Mouse (Mus musculus): ENCODE data around the gene Pzp. TPM values are rescaled to one million over a fixed set of nuclear protein-coding genes. Genes with fewer than 3 reads are reported as not detected.

Pzp gene
- polyA plus RNA-seq (2015; fragmentation: Nextera tagmentation; extraction: Ambion mirVana), result 2.2 and 4.8 TPM in 2 replicates

DNA sequence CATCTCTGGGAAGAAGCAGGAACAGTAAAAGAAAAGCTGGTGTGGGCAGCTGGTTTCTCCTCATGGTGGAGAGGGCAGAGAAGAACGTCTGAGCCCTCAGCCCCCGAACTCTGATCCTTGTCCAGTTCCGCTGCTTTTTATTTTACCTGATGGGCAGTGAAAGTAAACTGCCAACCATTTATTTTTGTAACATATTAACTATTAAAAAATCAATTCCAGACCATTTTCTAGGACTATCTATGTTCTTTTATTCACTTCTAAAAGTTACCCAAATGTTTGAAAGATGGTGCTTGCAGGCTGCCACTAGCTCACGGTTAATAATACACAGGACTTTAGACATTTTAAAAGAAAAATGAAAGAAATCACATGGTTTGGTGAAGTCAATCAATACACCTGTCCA, at the start of gene Pzp:
Gene Pzp, minus strand, starts transcription at position 120 of the 400 bp plus-strand sequence.
- H3K27ac ChIP-seq (ENCODE audit: low read length), result no peak within 1 kb of the TSS
- H3K4me2 ChIP-seq (ENCODE audit: low read depth, low read length), result no peak within 1 kb of the TSS
- no peaks in the 10 kb centered on the region for H3K36me3 ChIP-seq (ENCODE audit: control insufficient read depth, insufficient read depth, low read length)
- no peak within 1 kb of the TSS for H3K9ac ChIP-seq (ENCODE audit: low read depth, low read length)
- H3K9me3 ChIP-seq (ENCODE audit: control insufficient read depth, low read length), result peaks cover 4% of the 10 kb centered on the region
- H3K27me3 ChIP-seq (replicated peaks; ENCODE audit: control insufficient read depth, insufficient read depth, low read length), result no peaks in the 10 kb centered on the region
- no peak for ATAC-seq
- no peak within 1 kb of the TSS for H3K4me3 ChIP-seq (ENCODE audit: low read length)
- H3K4me1 ChIP-seq (ENCODE audit: control insufficient read depth, insufficient read depth, low read length), result peaks cover 2% of the 10 kb centered on the region; the same call in 1 of the 2 replicates
- 78% methylated on average over 4 of the region's 4 CpGs for WGBS

DNA sequence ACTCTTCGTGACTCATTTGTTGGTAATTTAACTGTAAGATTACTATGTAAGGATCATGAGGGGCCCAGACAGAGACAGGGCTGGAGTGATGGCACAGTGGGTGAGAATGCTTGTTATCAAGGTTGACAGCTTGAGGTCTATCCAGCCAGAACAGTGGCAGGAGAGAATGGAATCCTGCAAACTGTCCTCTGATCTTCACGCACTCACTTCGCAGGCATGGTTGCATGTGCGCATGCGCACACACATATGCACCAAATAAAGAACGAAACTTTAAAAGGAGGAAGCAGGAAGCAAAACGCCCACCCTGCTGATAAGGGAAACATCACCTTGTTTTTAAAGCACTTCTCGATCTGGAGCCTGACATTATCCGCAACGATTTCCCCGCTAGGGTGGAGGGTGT, 40.1 kb upstream of the Pzp start:
- Histone ChIP-seq H3K4me3 (ENCODE audit: low read length) (no peak overlapping the region), H3K36me3 (ENCODE audit: control insufficient read depth, insufficient read depth, low read length) (no peaks in the 10 kb centered on the region), H3K9me3 (ENCODE audit: control insufficient read depth, low read length) (no peaks in the 10 kb centered on the region), H3K27me3 (replicated peaks; ENCODE audit: control insufficient read depth, insufficient read depth, low read length) (no peaks in the 10 kb centered on the region), H3K4me2 (ENCODE audit: low read depth, low read length) (no peak overlapping the region), H3K27ac (ENCODE audit: low read length) (no peak overlapping the region), H3K4me1 (ENCODE audit: control insufficient read depth, insufficient read depth, low read length) (no peaks in the 10 kb centered on the region), H3K9ac (ENCODE audit: low read depth, low read length) (no peak overlapping the region)
- no peak for ATAC-seq
- WGBS, result 92% methylated on average over 11 of the region's 11 CpGs

DNA sequence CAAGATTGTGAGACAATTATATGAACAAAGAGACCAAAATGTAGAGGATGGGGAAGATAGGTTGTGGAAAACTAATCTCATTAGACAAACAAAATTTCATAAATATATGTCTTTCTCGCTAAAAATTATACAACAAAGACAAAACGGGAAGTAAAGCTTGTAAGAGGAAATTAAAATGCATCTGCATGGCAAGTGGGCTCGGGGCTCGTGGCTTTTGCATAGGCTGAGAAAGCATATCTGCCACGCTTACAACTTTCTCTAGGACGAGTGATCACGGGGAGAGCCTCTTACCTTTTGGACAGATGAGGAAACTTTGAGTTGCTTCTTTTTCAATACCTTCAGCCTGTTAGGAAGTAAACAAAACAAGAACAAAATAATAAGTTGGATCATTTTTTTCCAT, 27.5 kb upstream of the Pzp start:
- no peak for ATAC-seq
- no peaks in the 10 kb centered on the region for H3K27me3 ChIP-seq (replicated peaks; ENCODE audit: control insufficient read depth, insufficient read depth, low read length)
- no peak overlapping the region for H3K9ac ChIP-seq (ENCODE audit: low read depth, low read length)
- no peak overlapping the region for H3K27ac ChIP-seq (ENCODE audit: low read length)
- no peak overlapping the region for H3K4me2 ChIP-seq (ENCODE audit: low read depth, low read length)
- H3K36me3 ChIP-seq (ENCODE audit: control insufficient read depth, insufficient read depth, low read length), result no peaks in the 10 kb centered on the region
- H3K4me3 ChIP-seq (ENCODE audit: low read length), result no peak overlapping the region
- H3K9me3 ChIP-seq (ENCODE audit: control insufficient read depth, low read length), result no peaks in the 10 kb centered on the region
- H3K4me1 ChIP-seq (ENCODE audit: control insufficient read depth, insufficient read depth, low read length), result peaks cover 5% of the 10 kb centered on the region; the same call in 1 of the 2 replicates
- 89% methylated on average over 7 of the region's 7 CpGs for WGBS

DNA sequence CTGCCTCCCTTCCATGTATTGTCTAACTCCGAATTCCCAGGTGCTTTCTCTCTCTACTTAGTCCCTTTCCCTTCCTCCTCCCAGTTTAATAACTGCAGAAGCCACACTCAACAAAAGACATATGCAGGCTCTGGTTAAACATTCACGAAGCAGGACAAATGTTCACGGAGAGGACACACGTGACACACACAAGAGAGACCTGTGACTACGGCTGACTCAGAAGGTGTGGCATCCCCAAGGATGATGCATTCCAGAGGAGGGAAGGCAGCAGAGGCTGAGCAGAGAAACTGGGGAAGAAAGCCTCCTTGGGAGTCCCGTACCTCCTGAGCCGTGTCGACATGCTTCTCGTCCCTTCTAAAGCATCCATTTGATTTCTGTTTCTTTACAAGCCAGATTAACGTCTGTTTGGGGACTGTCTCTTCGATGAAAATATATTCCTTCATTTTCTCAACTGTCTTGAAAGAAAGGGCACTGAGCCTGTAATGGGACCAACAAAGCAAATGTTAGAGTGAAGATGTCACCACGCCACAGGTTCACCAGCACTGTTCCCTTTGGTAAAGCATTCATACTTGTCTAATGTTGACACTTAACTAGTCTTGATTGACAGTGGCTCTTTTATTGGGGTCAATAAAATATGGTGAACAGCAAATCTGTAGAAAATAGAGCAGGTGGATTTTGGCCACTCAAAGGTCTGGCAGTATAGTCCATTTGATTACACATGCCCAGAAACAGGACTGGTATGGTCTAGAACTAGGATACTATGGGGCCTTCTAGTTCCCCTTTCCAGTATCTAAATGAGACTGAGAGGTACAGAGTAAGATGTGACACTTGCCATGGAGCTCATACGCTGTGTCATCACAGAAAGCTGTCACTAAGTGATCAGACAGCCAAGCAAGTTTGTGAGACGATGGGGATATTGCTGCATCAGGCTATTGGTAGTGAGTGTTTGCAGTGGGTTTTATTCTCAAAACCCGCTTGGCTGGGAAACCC, 23.2 kb upstream of the Pzp start:
- Histone ChIP-seq H3K36me3 (ENCODE audit: control insufficient read depth, insufficient read depth, low read length) (no peaks in the 10 kb centered on the region), H3K27ac (ENCODE audit: low read length) (peak overlapping the region; percentile 47), H3K9ac (ENCODE audit: low read depth, low read length) (no peak overlapping the region), H3K4me2 (ENCODE audit: low read depth, low read length) (peak overlapping the region; percentile 1; the same call in 1 of the 2 replicates), H3K4me3 (ENCODE audit: low read length) (no peak overlapping the region), H3K27me3 (replicated peaks; ENCODE audit: control insufficient read depth, insufficient read depth, low read length) (no peaks in the 10 kb centered on the region), H3K9me3 (ENCODE audit: control insufficient read depth, low read length) (no peaks in the 10 kb centered on the region), H3K4me1 (ENCODE audit: control insufficient read depth, insufficient read depth, low read length) (peaks cover 5% of the 10 kb centered on the region; the same call in 1 of the 2 replicates)
- 54% methylated on average over 15 of the region's 15 CpGs for WGBS
- peak; percentile 96 for ATAC-seq

DNA sequence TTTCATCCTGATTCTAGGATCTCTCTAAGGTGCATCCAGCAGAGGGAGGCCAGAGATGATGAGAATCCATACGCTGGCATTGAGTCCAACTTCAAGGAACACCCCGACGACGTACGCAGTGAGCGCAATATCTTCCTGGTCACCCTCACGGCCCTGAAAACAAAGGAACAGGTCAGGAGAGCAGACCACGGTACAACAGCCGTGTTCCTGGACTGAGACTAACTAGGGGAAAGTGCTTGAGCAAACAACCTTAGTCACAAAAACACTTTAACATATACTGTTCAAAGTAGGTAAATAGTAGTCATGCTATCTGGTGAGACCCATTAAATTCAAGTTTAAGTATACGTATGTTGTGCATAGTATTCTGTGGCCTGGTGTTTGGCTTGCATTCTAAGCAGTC, 22.0 kb upstream of the Pzp start:
- Histone ChIP-seq H3K4me3 (ENCODE audit: low read length) (no peak overlapping the region), H3K27ac (ENCODE audit: low read length) (no peak overlapping the region), H3K9ac (ENCODE audit: low read depth, low read length) (no peak overlapping the region), H3K4me1 (ENCODE audit: control insufficient read depth, insufficient read depth, low read length) (peaks cover 5% of the 10 kb centered on the region; the same call in 1 of the 2 replicates), H3K9me3 (ENCODE audit: control insufficient read depth, low read length) (no peaks in the 10 kb centered on the region), H3K4me2 (ENCODE audit: low read depth, low read length) (no peak overlapping the region), H3K27me3 (replicated peaks; ENCODE audit: control insufficient read depth, insufficient read depth, low read length) (no peaks in the 10 kb centered on the region), H3K36me3 (ENCODE audit: control insufficient read depth, insufficient read depth, low read length) (no peaks in the 10 kb centered on the region)
- 89% methylated on average over 10 of the region's 10 CpGs for WGBS
- no peak for ATAC-seq

DNA sequence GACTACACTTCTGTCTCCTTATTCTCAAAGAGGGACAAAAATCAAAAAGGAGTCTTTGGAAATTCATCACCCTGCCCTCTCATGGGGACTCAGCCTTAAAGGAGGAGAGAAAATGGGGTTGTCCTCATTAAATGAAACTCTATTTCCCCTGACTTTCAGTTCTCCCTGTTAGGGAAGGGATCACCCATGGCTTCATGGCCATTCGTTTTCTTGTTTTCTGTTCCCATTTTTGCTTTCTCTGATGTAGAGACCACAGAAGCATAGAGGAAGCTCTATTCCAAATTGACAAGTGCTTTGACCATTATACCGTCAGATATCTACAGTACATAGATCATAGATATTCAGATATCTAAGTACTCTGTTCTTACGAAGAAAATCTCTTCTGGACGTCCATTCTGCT, 18.9 kb upstream of the Pzp start:
- Histone ChIP-seq H3K4me3 (ENCODE audit: low read length) (no peak overlapping the region), H3K9me3 (ENCODE audit: control insufficient read depth, low read length) (no peaks in the 10 kb centered on the region), H3K4me1 (ENCODE audit: control insufficient read depth, insufficient read depth, low read length) (no peaks in the 10 kb centered on the region), H3K27me3 (replicated peaks; ENCODE audit: control insufficient read depth, insufficient read depth, low read length) (no peaks in the 10 kb centered on the region), H3K36me3 (ENCODE audit: control insufficient read depth, insufficient read depth, low read length) (no peaks in the 10 kb centered on the region), H3K4me2 (ENCODE audit: low read depth, low read length) (no peak overlapping the region), H3K27ac (ENCODE audit: low read length) (no peak overlapping the region), H3K9ac (ENCODE audit: low read depth, low read length) (no peak overlapping the region)
- ATAC-seq, result no peak
- 87% methylated on average over 4 of the region's 4 CpGs for WGBS

DNA sequence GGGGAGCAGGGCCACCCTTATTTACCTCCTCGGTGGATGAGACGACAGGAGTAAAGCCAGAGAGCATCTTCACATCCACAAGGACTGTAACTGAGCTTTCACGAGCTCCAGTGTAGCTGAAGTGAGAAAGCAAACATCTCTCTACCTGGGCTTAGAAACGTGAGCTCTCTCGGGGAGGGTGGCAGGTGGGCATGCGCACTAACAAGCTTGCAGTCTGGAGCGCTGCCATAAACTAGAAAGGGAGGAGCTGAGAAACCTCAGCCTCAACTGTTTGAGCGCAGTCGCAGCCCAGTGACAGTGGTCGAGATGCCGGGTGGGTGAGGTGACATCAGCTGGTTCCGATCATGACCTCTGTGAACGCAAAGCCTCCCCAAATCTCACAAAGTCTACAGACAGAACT, 16.7 kb upstream of the Pzp start:
- peak; percentile 48 for ATAC-seq
- H3K9me3 ChIP-seq (ENCODE audit: control insufficient read depth, low read length), result no peaks in the 10 kb centered on the region
- H3K4me3 ChIP-seq (ENCODE audit: low read length), result peak overlapping the region; percentile 19; the same call in 1 of the 2 replicates
- H3K27me3 ChIP-seq (replicated peaks; ENCODE audit: control insufficient read depth, insufficient read depth, low read length), result no peaks in the 10 kb centered on the region
- no peak overlapping the region for H3K9ac ChIP-seq (ENCODE audit: low read depth, low read length)
- H3K27ac ChIP-seq (ENCODE audit: low read length), result no peak overlapping the region
- H3K4me1 ChIP-seq (ENCODE audit: control insufficient read depth, insufficient read depth, low read length), result no peaks in the 10 kb centered on the region
- H3K4me2 ChIP-seq (ENCODE audit: low read depth, low read length), result peak overlapping the region; percentile 35
- H3K36me3 ChIP-seq (ENCODE audit: control insufficient read depth, insufficient read depth, low read length), result no peaks in the 10 kb centered on the region
- WGBS, result 49% methylated on average over 13 of the region's 13 CpGs

DNA sequence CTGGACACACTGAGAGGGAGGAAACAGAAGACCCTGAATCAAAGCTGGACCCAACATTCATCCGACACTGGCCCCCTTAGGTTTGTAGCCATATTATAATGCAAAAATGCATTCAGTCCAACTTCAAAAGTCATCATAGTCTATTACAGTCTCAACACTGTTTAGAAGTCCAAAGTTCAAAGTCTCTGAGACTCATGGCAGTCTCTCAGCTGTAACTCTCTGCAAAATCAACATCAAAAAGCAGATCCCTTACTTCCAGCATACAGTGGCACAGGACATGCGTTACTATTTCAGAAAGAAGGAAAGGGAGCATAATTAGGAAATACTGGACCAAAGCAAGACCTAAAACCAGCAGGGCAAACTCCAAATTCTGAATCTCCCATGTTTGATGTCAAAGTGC, 8.7 kb upstream of the Pzp start:
- Histone ChIP-seq H3K36me3 (ENCODE audit: control insufficient read depth, insufficient read depth, low read length) (no peaks in the 10 kb centered on the region), H3K4me3 (ENCODE audit: low read length) (no peak overlapping the region), H3K4me1 (ENCODE audit: control insufficient read depth, insufficient read depth, low read length) (no peaks in the 10 kb centered on the region), H3K9ac (ENCODE audit: low read depth, low read length) (no peak overlapping the region), H3K4me2 (ENCODE audit: low read depth, low read length) (no peak overlapping the region), H3K9me3 (ENCODE audit: control insufficient read depth, low read length) (no peaks in the 10 kb centered on the region), H3K27ac (ENCODE audit: low read length) (no peak overlapping the region), H3K27me3 (replicated peaks; ENCODE audit: control insufficient read depth, insufficient read depth, low read length) (no peaks in the 10 kb centered on the region)
- 78% methylated on average over 2 of the region's 2 CpGs for WGBS
- peak; percentile 60; the same call in 1 of the 2 replicates for ATAC-seq

DNA sequence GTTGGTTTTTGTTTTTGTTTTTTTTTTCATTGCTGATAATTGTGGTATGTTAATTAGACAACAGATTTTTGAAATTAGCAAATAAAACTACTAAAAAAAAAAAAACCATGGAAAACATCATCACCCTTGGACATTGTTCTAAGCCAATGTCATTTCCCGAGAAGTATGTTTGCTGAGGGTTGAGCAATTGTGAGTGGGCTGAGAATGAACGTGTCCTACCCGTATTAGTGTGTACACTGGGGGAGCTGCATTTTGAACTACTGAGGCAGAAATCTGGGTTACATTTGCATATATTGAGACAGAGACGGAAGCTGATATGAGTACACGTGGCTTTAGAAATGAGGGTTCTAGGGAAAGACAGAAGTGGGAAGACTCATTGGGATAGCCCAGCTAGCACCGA, 6.8 kb upstream of the Pzp start:
- Histone ChIP-seq H3K9ac (ENCODE audit: low read depth, low read length) (no peak overlapping the region), H3K36me3 (ENCODE audit: control insufficient read depth, insufficient read depth, low read length) (no peaks in the 10 kb centered on the region), H3K27ac (ENCODE audit: low read length) (no peak overlapping the region), H3K9me3 (ENCODE audit: control insufficient read depth, low read length) (no peaks in the 10 kb centered on the region), H3K27me3 (replicated peaks; ENCODE audit: control insufficient read depth, insufficient read depth, low read length) (no peaks in the 10 kb centered on the region), H3K4me2 (ENCODE audit: low read depth, low read length) (no peak overlapping the region), H3K4me3 (ENCODE audit: low read length) (no peak overlapping the region), H3K4me1 (ENCODE audit: control insufficient read depth, insufficient read depth, low read length) (peaks cover 2% of the 10 kb centered on the region; the same call in 1 of the 2 replicates)
- 85% methylated on average over 6 of the region's 6 CpGs for WGBS
- no peak for ATAC-seq

Measured in intestine, embryonic 16.5 days (tissue).